Mouse (Mus musculus): ENCODE data around the gene Gm10488. TPM values are rescaled to one million over a fixed set of nuclear protein-coding genes. Genes with fewer than 3 reads are reported as not detected.
"Not testable (repeated sequence)": the region's sequence is repeated elsewhere in the genome, so short reads cannot be mapped to it uniquely, and the experiment has no call there.

Gm10488 gene
- total RNA-seq (2015; ENCODE audit: low replicate concordance) (not detected in 2 replicates), total RNA-seq (2017; ENCODE audit: low replicate concordance) (not detected in 2 replicates)

- ATAC-seq (replicated peaks; ENCODE audit: low FRiP score, poor library complexity, severe bottlenecking) = not testable (repeated sequence)
Measured at GRCm38 (mm10) chrX:29976014-29976413, at the start of gene Gm10488. Gene Gm10488, plus strand, starts transcription at chrX:29976314.
